Mouse (Mus musculus) CH12.LX (cell line): Measurements from ENCODE around the gene Tnfsf13. TPM values are rescaled to one million over a fixed set of nuclear protein-coding genes. Genes with fewer than 3 reads are reported as not detected.

Experiments
- DNase-seq: peaks from one replicate; pipeline ENCODE4 v3.0.0-alpha.2; 2013; ENCODE audit errors: extremely low read depth
- H3K27ac ChIP-seq: 2 replicates; pipeline ENCODE4 v1.5.1; 2012; ENCODE audit warnings: low read depth, mild to moderate bottlenecking, control low read depth, moderate library complexity; ENCODE audit not compliant: insufficient read depth
- H3K27me3 ChIP-seq: replicated peaks from 2 replicates; pipeline ENCODE3; 2012; ENCODE audit warnings: inconsistent platforms
- H3K36me3 ChIP-seq, 2 experiments: replicated peaks in 1 of 2; 2 replicates each; pipeline versions ENCODE3 to v1.6.1; 2012; ENCODE audit warnings: inconsistent platforms in 1 of 2, low read length in 1 of 2, mild to moderate bottlenecking in 1 of 2, mixed read lengths in 1 of 2, moderate library complexity in 1 of 2; ENCODE audit not compliant: control insufficient read depth in 1 of 2, insufficient read depth in 1 of 2
- H3K4me1 ChIP-seq, 2 experiments: 2 replicates each; pipeline ENCODE4 v1.6.1; 2012; ENCODE audit warnings: inconsistent platforms in 1 of 2, moderate library complexity in 1 of 2; ENCODE audit not compliant: insufficient read depth in 2 of 2, control insufficient read depth in 1 of 2
- H3K4me2 ChIP-seq: 2 replicates; pipeline ENCODE4 v1.6.1; 2012; ENCODE audit warnings: low read depth, mild to moderate bottlenecking, control low read depth; ENCODE audit not compliant: poor library complexity, insufficient read depth, severe bottlenecking
- H3K4me3 ChIP-seq, 3 experiments: fragments of 150-350 bp in 1 of 3; sonication (generic) in 1 of 3; replicated peaks in 1 of 3; 2 replicates each; pipeline versions ENCODE3 to v1.5.1; 2011 to 2012; ENCODE audit warnings: low read depth in 2 of 3, low read length in 2 of 3, mild to moderate bottlenecking in 2 of 3, moderate library complexity in 2 of 3, control low read depth in 1 of 3, improper control_type of control experiment in 1 of 3, inconsistent platforms in 1 of 3, mixed read lengths in 1 of 3; ENCODE audit not compliant: poor library complexity in 1 of 3
- H3K79me2 ChIP-seq: replicated peaks from 2 replicates; pipeline ENCODE4 v1.6.1; 2012; ENCODE audit warnings: mild to moderate bottlenecking, moderate library complexity; ENCODE audit not compliant: control insufficient read depth, poor library complexity, insufficient read depth, severe bottlenecking; ENCODE audit errors: extremely low read depth
- H3K9ac ChIP-seq: 2 replicates; pipeline ENCODE4 v1.6.1; 2012; ENCODE audit warnings: low read depth, mild to moderate bottlenecking, control low read depth, moderate library complexity; ENCODE audit not compliant: insufficient read depth
- H3K9me3 ChIP-seq: replicated peaks from 2 replicates; pipeline ENCODE3; 2012; ENCODE audit warnings: low read length, inconsistent platforms, mixed read lengths
- BHLHE40 ChIP-seq: IDR thresholded peaks from 2 replicates; pipeline ENCODE4 v1.6.1; 2011; ENCODE audit warnings: mild to moderate bottlenecking, low read depth, low read length, improper control_type of control experiment
- CHD1 ChIP-seq: IDR thresholded peaks from 2 replicates; pipeline ENCODE4 v1.6.1; 2012; ENCODE audit warnings: low read depth, low read length, improper control_type of control experiment, inconsistent platforms
- CHD2 ChIP-seq: IDR thresholded peaks from 2 replicates; pipeline ENCODE4 v1.6.1; 2011; ENCODE audit warnings: low read length, improper control_type of control experiment
- CTCF ChIP-seq, 2 experiments: IDR thresholded peaks in 1 of 2; conservative IDR thresholded peaks in 1 of 2; 2 replicates each; pipeline ENCODE4 v1.5.1; 2011 to 2012; ENCODE audit warnings: low read depth in 2 of 2, low read length in 2 of 2, improper control_type of control experiment in 1 of 2, inconsistent platforms in 1 of 2, mild to moderate bottlenecking in 1 of 2, moderate library complexity in 1 of 2
- ELF1 ChIP-seq: IDR thresholded peaks from 2 replicates; pipeline ENCODE4 v1.6.1; 2014; ENCODE audit warnings: low read depth, mild to moderate bottlenecking, inconsistent platforms, low read length, improper control_type of control experiment
- ETS1 ChIP-seq: conservative IDR thresholded peaks from 2 replicates; pipeline ENCODE4 v1.6.1; 2012; ENCODE audit warnings: low read depth, mild to moderate bottlenecking, inconsistent platforms, low read length, improper control_type of control experiment, moderate library complexity
- HCFC1 ChIP-seq: IDR thresholded peaks from 2 replicates; pipeline ENCODE4 v1.6.1; 2012; ENCODE audit warnings: low read depth, mild to moderate bottlenecking, inconsistent platforms, low read length, improper control_type of control experiment
- IRF4 ChIP-seq: IDR thresholded peaks from 2 replicates; pipeline ENCODE4 v1.6.1; 2014; ENCODE audit warnings: low read depth, mild to moderate bottlenecking, inconsistent platforms, low read length, improper control_type of control experiment
- JUN ChIP-seq: IDR thresholded peaks from 2 replicates; pipeline ENCODE4 v1.6.1; 2011; ENCODE audit warnings: low read depth, mild to moderate bottlenecking, low read length, improper control_type of control experiment, moderate library complexity; ENCODE audit not compliant: insufficient read depth
- MAX ChIP-seq: IDR thresholded peaks from 2 replicates; pipeline ENCODE4 v1.6.1; 2011; ENCODE audit warnings: low read length, improper control_type of control experiment
- MEF2A ChIP-seq: IDR thresholded peaks from 2 replicates; pipeline ENCODE4 v1.6.1; 2014; ENCODE audit warnings: low read depth, mild to moderate bottlenecking, inconsistent platforms, low read length, improper control_type of control experiment, borderline replicate concordance
- NELFE ChIP-seq: IDR thresholded peaks from 2 replicates; pipeline ENCODE4 v1.6.1; 2011; ENCODE audit warnings: low read depth, low read length, improper control_type of control experiment
- NRF1 ChIP-seq: IDR thresholded peaks from 2 replicates; pipeline ENCODE4 v1.6.1; 2014; ENCODE audit warnings: low read depth, mild to moderate bottlenecking, inconsistent platforms, low read length, improper control_type of control experiment, moderate library complexity
- PAX5 ChIP-seq: IDR thresholded peaks from 2 replicates; pipeline ENCODE4 v1.6.1; 2012; ENCODE audit warnings: low read length, inconsistent platforms, mixed read lengths
- POLR2A ChIP-seq: IDR thresholded peaks from 2 replicates; pipeline ENCODE4 v1.6.1; 2011; ENCODE audit warnings: low read depth, mild to moderate bottlenecking, improper control_type of control experiment, low read length
- RAD21 ChIP-seq: IDR thresholded peaks from 2 replicates; pipeline ENCODE4 v1.6.1; 2011; ENCODE audit warnings: low read depth, mild to moderate bottlenecking, low read length, improper control_type of control experiment, moderate library complexity
- SIN3A ChIP-seq: IDR thresholded peaks from 2 replicates; pipeline ENCODE4 v1.6.1; 2012; ENCODE audit warnings: low read length, improper control_type of control experiment, inconsistent platforms
- TBP ChIP-seq: conservative IDR thresholded peaks from 2 replicates; pipeline ENCODE4 v1.6.1; 2011; ENCODE audit warnings: low read depth, low read length, improper control_type of control experiment
- TCF12 ChIP-seq: IDR thresholded peaks from 2 replicates; pipeline ENCODE4 v1.6.1; 2014; ENCODE audit warnings: low read depth, mild to moderate bottlenecking, inconsistent platforms, low read length, improper control_type of control experiment
- UBTF ChIP-seq: IDR thresholded peaks from 2 replicates; pipeline ENCODE4 v1.6.1; 2012; ENCODE audit warnings: low read depth, mild to moderate bottlenecking, inconsistent platforms, low read length, improper control_type of control experiment, moderate library complexity
- USF2 ChIP-seq: conservative IDR thresholded peaks from 2 replicates; pipeline ENCODE4 v1.6.1; 2011; ENCODE audit warnings: low read depth, low read length, improper control_type of control experiment
- ZC3H11A ChIP-seq: IDR thresholded peaks from 2 replicates; pipeline ENCODE4 v1.6.1; 2012; ENCODE audit warnings: low read depth, mild to moderate bottlenecking, inconsistent platforms, low read length, improper control_type of control experiment
- ZMIZ1 ChIP-seq: IDR thresholded peaks from 2 replicates; pipeline ENCODE4 v1.6.1; 2012; ENCODE audit warnings: low read depth, mild to moderate bottlenecking, inconsistent platforms, low read length, improper control_type of control experiment
- ZNF384 ChIP-seq: IDR thresholded peaks from 2 replicates; pipeline ENCODE4 v1.6.1; 2012; ENCODE audit warnings: low read depth, low read length, improper control_type of control experiment, inconsistent platforms
- dilution Hi-C: fragments of 300-500 bp; cut with MboI; formaldehyde crosslinking; loops from 2 replicates; pipeline ENCODE4 v1.14.3; 2020; ENCODE audit warnings: low sequenced_read_pairs; ENCODE audit not compliant: extremely low pct_unique_long_range_greater_than_20kb, extremely low pct_ligation_motif_present
- in situ Hi-C: fragments of 300-500 bp; cut with MboI; formaldehyde crosslinking; loops from 3 replicates; pipeline ENCODE4 v1.14.3; 2019; ENCODE audit warnings: low sequenced_read_pairs, low pct_ligation_motif_present, low pct_unique_long_range_greater_than_20kb, mixed read lengths
- polyA plus RNA-seq: library from polyadenylated mRNA; unstranded; fragments of >175 nt; gene quantifications from 2 replicates; pipeline ENCODE4 v1.2.1, GENCODE M21; 2012; ENCODE audit warnings: low read depth; ENCODE audit not compliant: insufficient read length
- total RNA-seq, 2 experiments: library from RNA; depleted of rRNA; stranded (reverse); fragments of 300-350 nt in 1 of 2; fragments of >200 nt in 1 of 2; gene quantifications; 2 replicates each; pipeline ENCODE4 v1.2.3; 2012 to 2014

Tnfsf13 gene
- total and polyA plus RNA-seq, 3 experiments: 0.21 to 0.63 (median 0.35) TPM

DNA sequence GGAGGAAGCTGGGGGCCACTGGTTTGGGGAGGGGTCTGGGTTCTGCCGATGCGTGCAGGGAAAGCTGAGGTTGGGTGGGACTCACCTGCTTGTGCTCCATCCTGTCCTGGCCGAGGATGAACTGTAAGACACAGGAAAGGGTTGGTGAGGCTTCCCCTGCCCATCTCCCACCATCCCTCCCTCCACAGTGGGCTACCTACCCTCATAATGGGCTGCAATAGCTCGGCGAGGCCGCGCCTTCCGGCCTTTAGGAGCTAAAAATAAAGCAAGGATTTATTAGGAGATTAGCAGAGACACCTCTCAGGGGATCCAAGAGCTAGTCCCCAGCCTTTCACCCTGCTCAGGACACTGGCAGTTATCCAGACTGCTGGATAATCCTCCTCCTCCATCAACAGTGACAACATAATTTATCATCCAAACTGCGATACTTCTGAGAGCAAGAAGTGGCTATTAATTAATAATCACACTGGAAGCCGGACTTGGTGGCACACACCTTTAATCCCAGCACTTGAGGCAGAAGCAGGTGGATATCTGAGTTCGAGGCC, 7.9 kb upstream of the Tnfsf13 start:
- in situ Hi-C loops (no loop called here), dilution Hi-C loops (no loop called here)
- H3K27me3 ChIP-seq: no peaks in the 10 kb centered on the region

DNA sequence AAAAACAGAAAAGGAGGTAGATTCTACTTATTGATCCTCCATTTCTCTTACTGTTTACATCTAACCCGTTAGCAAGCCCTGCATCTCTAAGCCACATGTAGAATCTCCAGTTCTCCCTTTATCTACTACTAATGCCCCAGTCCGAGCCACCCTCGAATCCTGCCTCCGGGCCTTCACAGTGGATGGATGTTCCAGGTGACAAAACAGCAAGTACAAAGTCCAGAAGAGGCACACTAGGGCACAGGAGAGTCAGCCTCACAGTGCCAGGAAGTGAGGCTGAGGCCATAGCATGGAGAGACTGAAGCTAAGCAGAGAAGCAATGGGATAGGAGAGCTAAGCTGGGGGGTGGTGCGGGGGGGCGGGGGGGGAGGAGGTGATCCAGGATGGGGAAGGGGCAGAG, 7.3 kb upstream of the Tnfsf13 start:
- H3K4me1 ChIP-seq: no peaks in the 10 kb centered on the region
- H3K9me3 ChIP-seq: no peaks in the 10 kb centered on the region
- no peak overlapping the region for H3K4me3 ChIP-seq
- no peaks in the 10 kb centered on the region for H3K36me3 ChIP-seq
- no peak for DNase-seq
- no peaks in the 10 kb centered on the region for H3K79me2 ChIP-seq
- no peak overlapping the region for H3K9ac ChIP-seq
- TF ChIP-seq BHLHE40: no peak
- dilution Hi-C loops: no loop called here
- no peaks in the 10 kb centered on the region for H3K27me3 ChIP-seq
- no peak overlapping the region for H3K4me2 ChIP-seq
- no peak overlapping the region for H3K27ac ChIP-seq
- in situ Hi-C loops: no loop called here

More for the DNA sequence above, 7.9 kb upstream of the Tnfsf13 start:
- DNase-seq: no peak
- no peak overlapping the region for H3K27ac ChIP-seq
- no peak overlapping the region for H3K4me3 ChIP-seq
- H3K9ac ChIP-seq: no peak overlapping the region
- H3K36me3 ChIP-seq: no peaks in the 10 kb centered on the region
- no peaks in the 10 kb centered on the region for H3K4me1 ChIP-seq
- no peaks in the 10 kb centered on the region for H3K79me2 ChIP-seq
- peaks cover 1% of the 10 kb centered on the region for H3K9me3 ChIP-seq
- TF ChIP-seq SIN3A (no peak), CTCF (conservative IDR thresholded peaks at IDR 0.05 in 1 of 2, IDR thresholded peaks at IDR 0.05 in 1 of 2; ENCODE audit: low read depth in 2 of 2, low read length in 2 of 2) (no peak), ZC3H11A (no peak)
- H3K4me2 ChIP-seq: no peak overlapping the region

- Histone ChIP-seq H3K9ac (no peak overlapping the region), H3K27me3 (no peaks in the 10 kb centered on the region), H3K36me3 (no peaks in the 10 kb centered on the region), H3K27ac (no peak overlapping the region), H3K4me3 (no peak overlapping the region), H3K79me2 (no peaks in the 10 kb centered on the region), H3K4me1 (no peaks in the 10 kb centered on the region), H3K9me3 (no peaks in the 10 kb centered on the region), H3K4me2 (no peak overlapping the region)
- no peak for DNase-seq
- in situ Hi-C loops: no loop called here
- dilution Hi-C loops: no loop called here
- TF ChIP-seq MEF2A (no peak), ZNF384 (no peak), UBTF (no peak), CHD2 (no peak), TBP (no peak), POLR2A (no peak), ZMIZ1 (no peak), ELF1 (no peak), JUN (no peak), PAX5 (no peak), ETS1 (no peak), RAD21 (no peak), HCFC1 (no peak), CHD1 (no peak), USF2 (no peak), TCF12 (no peak), IRF4 (no peak), NRF1 (no peak), NELFE (no peak), MAX (no peak)
Measured at GRCm38 (mm10) chr11:69692196-69692811, 6.7 kb upstream of the Tnfsf13 start.
